Mouse (Mus musculus): Measurements from ENCODE around the gene Cela3a. TPM values are rescaled to one million over a fixed set of nuclear protein-coding genes. Genes with fewer than 3 reads are reported as not detected.

The Cela3a gene
- not detected in 2 replicates for polyA plus RNA-seq (2012; rRNA removed)

- no peak within 1 kb of the TSS for H3K4me3 ChIP-seq (ENCODE audit: insufficient read depth, low read depth, low read length)
These were observed at the start of gene Cela3a for GRCm38 (mm10) chr4:137409691-137410090. Gene Cela3a (minus strand): TSS chr4:137409791.

GRCm38 (mm10) chr4:137458861-137459260 lies 49.3 kb upstream of the Cela3a start:
- H3K4me1 ChIP-seq (ENCODE audit: control insufficient read depth, insufficient read depth, low read length): no peaks in the 10 kb centered on the region
- no peak for TF ChIP-seq POLR2A (IDR thresholded peaks at IDR 0.05; ENCODE audit: low read depth, low read length)
- no peak for TF ChIP-seq CTCF (conservative IDR thresholded peaks at IDR 0.05; ENCODE audit: insufficient read depth, insufficient read length, low read depth, low read length)
- no peaks in the 10 kb centered on the region for H3K36me3 ChIP-seq (ENCODE audit: control insufficient read depth, insufficient read depth, low read length)
- WGBS: 54% methylated on average over 5 of the region's 5 CpGs
- no peak for DNase-seq
- no peak overlapping the region for H3K4me3 ChIP-seq (ENCODE audit: insufficient read depth, low read depth, low read length)
- no peaks in the 10 kb centered on the region for H3K27me3 ChIP-seq (replicated peaks; ENCODE audit: control insufficient read depth, insufficient read depth, low read length)
- H3K27ac ChIP-seq (ENCODE audit: insufficient read depth, low read depth, low read length): no peak overlapping the region

More at GRCm38 (mm10) chr4:137409691-137410090, at the start of gene Cela3a:
- Histone ChIP-seq H3K27ac (ENCODE audit: insufficient read depth, low read depth, low read length) (no peak within 1 kb of the TSS), H3K36me3 (ENCODE audit: control insufficient read depth, insufficient read depth, low read length) (no peaks in the 10 kb centered on the region), H3K4me1 (ENCODE audit: control insufficient read depth, insufficient read depth, low read length) (no peaks in the 10 kb centered on the region), H3K27me3 (replicated peaks; ENCODE audit: control insufficient read depth, insufficient read depth, low read length) (no peaks in the 10 kb centered on the region)
- WGBS: 96% methylated on average over 5 of the region's 5 CpGs
- DNase-seq: no peak
- TF ChIP-seq POLR2A (IDR thresholded peaks at IDR 0.05; ENCODE audit: low read depth, low read length) (no peak), CTCF (conservative IDR thresholded peaks at IDR 0.05; ENCODE audit: insufficient read depth, insufficient read length, low read depth, low read length) (no peak)

- Histone ChIP-seq H3K36me3 (ENCODE audit: control insufficient read depth, insufficient read depth, low read length) (no peaks in the 10 kb centered on the region), H3K4me1 (ENCODE audit: control insufficient read depth, insufficient read depth, low read length) (no peaks in the 10 kb centered on the region), H3K4me3 (ENCODE audit: insufficient read depth, low read depth, low read length) (no peak overlapping the region), H3K27me3 (replicated peaks; ENCODE audit: control insufficient read depth, insufficient read depth, low read length) (no peaks in the 10 kb centered on the region), H3K27ac (ENCODE audit: insufficient read depth, low read depth, low read length) (no peak overlapping the region)
- WGBS: 59% methylated on average over 9 of the region's 9 CpGs
- no peak for DNase-seq
- TF ChIP-seq POLR2A (IDR thresholded peaks at IDR 0.05; ENCODE audit: low read depth, low read length) (no peak), CTCF (conservative IDR thresholded peaks at IDR 0.05; ENCODE audit: insufficient read depth, insufficient read length, low read depth, low read length) (no peak)
These were observed 48.7 kb upstream of the Cela3a start for GRCm38 (mm10) chr4:137458310-137458709.

- Histone ChIP-seq H3K4me3 (ENCODE audit: insufficient read depth, low read depth, low read length) (no peak overlapping the region), H3K36me3 (ENCODE audit: control insufficient read depth, insufficient read depth, low read length) (no peaks in the 10 kb centered on the region), H3K4me1 (ENCODE audit: control insufficient read depth, insufficient read depth, low read length) (no peaks in the 10 kb centered on the region), H3K27ac (ENCODE audit: insufficient read depth, low read depth, low read length) (no peak overlapping the region), H3K27me3 (replicated peaks; ENCODE audit: control insufficient read depth, insufficient read depth, low read length) (no peaks in the 10 kb centered on the region)
- TF ChIP-seq CTCF (conservative IDR thresholded peaks at IDR 0.05; ENCODE audit: insufficient read depth, insufficient read length, low read depth, low read length) (no peak), POLR2A (IDR thresholded peaks at IDR 0.05; ENCODE audit: low read depth, low read length) (no peak)
- DNase-seq: no peak
- 84% methylated on average over 4 of the region's 4 CpGs for WGBS
These were observed 47.7 kb upstream of the Cela3a start for GRCm38 (mm10) chr4:137457292-137457691.

- Histone ChIP-seq H3K36me3 (ENCODE audit: control insufficient read depth, insufficient read depth, low read length) (no peaks in the 10 kb centered on the region), H3K27me3 (replicated peaks; ENCODE audit: control insufficient read depth, insufficient read depth, low read length) (no peaks in the 10 kb centered on the region), H3K27ac (ENCODE audit: insufficient read depth, low read depth, low read length) (no peak overlapping the region), H3K4me3 (ENCODE audit: insufficient read depth, low read depth, low read length) (no peak overlapping the region), H3K4me1 (ENCODE audit: control insufficient read depth, insufficient read depth, low read length) (no peaks in the 10 kb centered on the region)
- TF ChIP-seq CTCF (conservative IDR thresholded peaks at IDR 0.05; ENCODE audit: insufficient read depth, insufficient read length, low read depth, low read length) (no peak), POLR2A (IDR thresholded peaks at IDR 0.05; ENCODE audit: low read depth, low read length) (no peak)
- no peak for DNase-seq
- 73% methylated on average over 12 of the region's 12 CpGs for WGBS
These were observed 47.0 kb upstream of the Cela3a start for GRCm38 (mm10) chr4:137456581-137456980.

GRCm38 (mm10) chr4:137454582-137454981 lies 45.0 kb upstream of the Cela3a start:
- Histone ChIP-seq H3K27ac (ENCODE audit: insufficient read depth, low read depth, low read length) (no peak overlapping the region), H3K27me3 (replicated peaks; ENCODE audit: control insufficient read depth, insufficient read depth, low read length) (no peaks in the 10 kb centered on the region), H3K36me3 (ENCODE audit: control insufficient read depth, insufficient read depth, low read length) (no peaks in the 10 kb centered on the region), H3K4me3 (ENCODE audit: insufficient read depth, low read depth, low read length) (no peak overlapping the region), H3K4me1 (ENCODE audit: control insufficient read depth, insufficient read depth, low read length) (no peaks in the 10 kb centered on the region)
- TF ChIP-seq POLR2A (IDR thresholded peaks at IDR 0.05; ENCODE audit: low read depth, low read length): no peak
- TF ChIP-seq CTCF (conservative IDR thresholded peaks at IDR 0.05; ENCODE audit: insufficient read depth, insufficient read length, low read depth, low read length): no peak
- WGBS: 91% methylated on average over 14 of the region's 14 CpGs
- no peak for DNase-seq

GRCm38 (mm10) chr4:137453234-137453767 lies 43.7 kb upstream of the Cela3a start, which contains the start of gene 1700013G24Rik:
Gene 1700013G24Rik (plus strand): TSS chr4:137453284.
- DNase-seq: no peak
- TF ChIP-seq POLR2A (IDR thresholded peaks at IDR 0.05; ENCODE audit: low read depth, low read length) (no peak), CTCF (conservative IDR thresholded peaks at IDR 0.05; ENCODE audit: insufficient read depth, insufficient read length, low read depth, low read length) (no peak)
- H3K4me3 ChIP-seq (ENCODE audit: insufficient read depth, low read depth, low read length): no peak within 1 kb of the TSS
- no peaks in the 10 kb centered on the region for H3K27me3 ChIP-seq (replicated peaks; ENCODE audit: control insufficient read depth, insufficient read depth, low read length)
- 94% methylated on average over 8 of the region's 8 CpGs for WGBS
- H3K36me3 ChIP-seq (ENCODE audit: control insufficient read depth, insufficient read depth, low read length): no peaks in the 10 kb centered on the region
- H3K27ac ChIP-seq (ENCODE audit: insufficient read depth, low read depth, low read length): no peak within 1 kb of the TSS
- peaks cover 3% of the 10 kb centered on the region; the same call in 1 of the 2 replicates for H3K4me1 ChIP-seq (ENCODE audit: control insufficient read depth, insufficient read depth, low read length)

Data from kidney, adult 2 months (tissue).